Mouse (Mus musculus) MEL (cell line): ENCODE data around the gene Enpp7. TPM values are rescaled to one million over a fixed set of nuclear protein-coding genes. Genes with fewer than 3 reads are reported as not detected.

Experiments
- DNase-seq: peaks from one replicate; pipeline ENCODE4 v3.0.0; 2011; ENCODE audit warnings: low read depth, low spot score
- H3K27ac ChIP-seq: 2 replicates; pipeline ENCODE4 v1.5.1; 2012; ENCODE audit warnings: low read depth, mild to moderate bottlenecking, control low read depth, low read length, moderate library complexity; ENCODE audit not compliant: control insufficient read depth
- H3K27me3 ChIP-seq, 2 experiments: fragments of 150-350 bp in 1 of 2; sonication (generic) in 1 of 2; 2 replicates each; pipeline ENCODE4 v1.6.1; 2012; ENCODE audit warnings: low read length in 2 of 2, mild to moderate bottlenecking in 2 of 2, improper control_type of control experiment in 1 of 2, moderate library complexity in 1 of 2; ENCODE audit not compliant: insufficient read depth in 2 of 2, control insufficient read depth in 1 of 2
- H3K36me3 ChIP-seq, 2 experiments: 2 replicates each; pipeline ENCODE4 v1.6.1; 2012 to 2014; ENCODE audit warnings: low read length in 2 of 2, improper control_type of control experiment in 1 of 2, inconsistent platforms in 1 of 2, mild to moderate bottlenecking in 1 of 2; ENCODE audit not compliant: insufficient read depth in 2 of 2, control insufficient read depth in 1 of 2
- H3K4me1 ChIP-seq, 2 experiments: fragments of 150-350 bp in 1 of 2; sonication (generic) in 1 of 2; 2 replicates each; pipeline ENCODE4 v1.6.1; 2012; ENCODE audit warnings: low read length in 2 of 2, improper control_type of control experiment in 1 of 2, mild to moderate bottlenecking in 1 of 2; ENCODE audit not compliant: insufficient read depth in 2 of 2, control insufficient read depth in 1 of 2
- H3K4me3 ChIP-seq, 2 experiments: fragments of 150-350 bp in 1 of 2; sonication (generic) in 1 of 2; 2 replicates each; pipeline ENCODE4 v1.5.1; 2012; ENCODE audit warnings: low read depth in 2 of 2, low read length in 2 of 2, mild to moderate bottlenecking in 2 of 2, moderate library complexity in 2 of 2, control low read depth in 1 of 2, improper control_type of control experiment in 1 of 2; ENCODE audit not compliant: control insufficient read depth in 1 of 2, insufficient read depth in 1 of 2
- H3K79me2 ChIP-seq: 2 replicates; pipeline ENCODE4 v1.6.1; 2012; ENCODE audit warnings: mild to moderate bottlenecking, low read length, moderate library complexity; ENCODE audit not compliant: control insufficient read depth, poor library complexity, insufficient read depth
- H3K9ac ChIP-seq: 2 replicates; pipeline ENCODE4 v1.6.1; 2012; ENCODE audit warnings: low read depth, mild to moderate bottlenecking, control low read depth, low read length, moderate library complexity; ENCODE audit not compliant: control insufficient read depth, poor library complexity, severe bottlenecking
- H3K9me3 ChIP-seq: fragments of 150-350 bp; sonication (generic); replicated peaks from 2 replicates; pipeline ENCODE4 v1.6.1; 2012; ENCODE audit warnings: mild to moderate bottlenecking, low read length, improper control_type of control experiment, moderate library complexity; ENCODE audit not compliant: insufficient read depth
- CHD1 ChIP-seq: IDR thresholded peaks from 2 replicates; pipeline ENCODE4 v1.6.1; 2012; ENCODE audit warnings: low read depth, mild to moderate bottlenecking, inconsistent platforms, low read length, improper control_type of control experiment
- CHD2 ChIP-seq: IDR thresholded peaks from 2 replicates; pipeline ENCODE4 v1.6.1; 2011; ENCODE audit warnings: low read length, improper control_type of control experiment
- CTCF ChIP-seq, 3 experiments: IDR thresholded peaks in 2 of 3; conservative IDR thresholded peaks in 1 of 3; 2 replicates each; pipeline ENCODE4 v1.5.1; 2011 to 2012; ENCODE audit warnings: low read length in 3 of 3, low read depth in 2 of 3, mild to moderate bottlenecking in 2 of 3, improper control_type of control experiment in 1 of 3, inconsistent platforms in 1 of 3, mixed read lengths in 1 of 3, moderate library complexity in 1 of 3; ENCODE audit not compliant: control insufficient read depth in 1 of 3, insufficient read depth in 1 of 3, poor library complexity in 1 of 3, severe bottlenecking in 1 of 3
- EP300 ChIP-seq, 2 experiments: IDR thresholded peaks; 2 replicates each; pipeline ENCODE4 v1.6.1; 2011; ENCODE audit warnings: improper control_type of control experiment in 2 of 2, low read length in 2 of 2, low read depth in 1 of 2, mild to moderate bottlenecking in 1 of 2
- GATA1 ChIP-seq: IDR thresholded peaks from 2 replicates; pipeline ENCODE4 v1.6.1; 2011; ENCODE audit warnings: low read depth, low read length, improper control_type of control experiment
- HCFC1 ChIP-seq: IDR thresholded peaks from 2 replicates; pipeline ENCODE4 v1.6.1; 2012; ENCODE audit warnings: low read depth, mild to moderate bottlenecking, inconsistent platforms, low read length, improper control_type of control experiment, moderate library complexity
- JUND ChIP-seq: IDR thresholded peaks from 2 replicates; pipeline ENCODE4 v1.6.1; 2011; ENCODE audit warnings: low read depth, mild to moderate bottlenecking, improper control_type of control experiment, low read length
- KAT2A ChIP-seq: conservative IDR thresholded peaks from 2 replicates; pipeline ENCODE4 v1.6.1; 2012; ENCODE audit warnings: low read depth, low read length, improper control_type of control experiment, inconsistent platforms
- MAFK ChIP-seq: IDR thresholded peaks from 2 replicates; pipeline ENCODE4 v1.6.1; 2011; ENCODE audit warnings: low read depth, mild to moderate bottlenecking, low read length, improper control_type of control experiment, borderline replicate concordance
- MXI1 ChIP-seq: IDR thresholded peaks from 2 replicates; pipeline ENCODE4 v1.6.1; 2011; ENCODE audit warnings: mild to moderate bottlenecking, low read depth, low read length, improper control_type of control experiment
- MYB ChIP-seq: IDR thresholded peaks from 2 replicates; pipeline ENCODE4 v1.6.1; 2011; ENCODE audit warnings: mild to moderate bottlenecking, low read depth, low read length, improper control_type of control experiment
- MYC ChIP-seq: IDR thresholded peaks from 2 replicates; pipeline ENCODE4 v1.6.1; 2011; ENCODE audit warnings: low read depth, mild to moderate bottlenecking, low read length, improper control_type of control experiment, moderate library complexity
- NELFE ChIP-seq: IDR thresholded peaks from 2 replicates; pipeline ENCODE4 v1.6.1; 2011; ENCODE audit warnings: low read depth, low read length, improper control_type of control experiment
- RAD21 ChIP-seq: IDR thresholded peaks from 2 replicates; pipeline ENCODE4 v1.6.1; 2011; ENCODE audit warnings: mild to moderate bottlenecking, low read depth, low read length, improper control_type of control experiment
- SIN3A ChIP-seq: IDR thresholded peaks from 2 replicates; pipeline ENCODE4 v1.6.1; 2012; ENCODE audit warnings: low read length, improper control_type of control experiment, inconsistent platforms
- SMC3 ChIP-seq: IDR thresholded peaks from 2 replicates; pipeline ENCODE4 v1.6.1; 2011; ENCODE audit warnings: low read depth, low read length, improper control_type of control experiment
- TBP ChIP-seq: IDR thresholded peaks from 2 replicates; pipeline ENCODE4 v1.8.0; 2011; ENCODE audit warnings: low read depth, low read length, improper control_type of control experiment
- UBTF ChIP-seq: IDR thresholded peaks from 2 replicates; pipeline ENCODE4 v1.6.1; 2012; ENCODE audit warnings: low read depth, mild to moderate bottlenecking, inconsistent platforms, low read length, improper control_type of control experiment, moderate library complexity, borderline replicate concordance; ENCODE audit not compliant: insufficient read depth
- USF2 ChIP-seq, 2 experiments: IDR thresholded peaks; 2 replicates each; pipeline ENCODE4 v1.6.1; 2011 to 2012; ENCODE audit warnings: improper control_type of control experiment in 2 of 2, low read length in 2 of 2, borderline replicate concordance in 1 of 2, inconsistent platforms in 1 of 2, low read depth in 1 of 2, mild to moderate bottlenecking in 1 of 2; ENCODE audit not compliant: insufficient read depth in 1 of 2
- ZC3H11A ChIP-seq: IDR thresholded peaks from 2 replicates; pipeline ENCODE4 v1.6.1; 2012; ENCODE audit warnings: low read depth, mild to moderate bottlenecking, inconsistent platforms, low read length, improper control_type of control experiment
- ZKSCAN1 ChIP-seq: IDR thresholded peaks from 2 replicates; pipeline ENCODE4 v1.6.1; 2012; ENCODE audit warnings: low read depth, mild to moderate bottlenecking, inconsistent platforms, low read length, improper control_type of control experiment, moderate library complexity
- ZNF384 ChIP-seq: IDR thresholded peaks from 2 replicates; pipeline ENCODE4 v1.6.1; 2012; ENCODE audit warnings: low read depth, mild to moderate bottlenecking, inconsistent platforms, low read length, improper control_type of control experiment
- polyA plus RNA-seq, 2 experiments: library from polyadenylated mRNA; stranded (reverse) in 1 of 2; unstranded in 1 of 2; fragments of >175 nt in 1 of 2; fragments of >200 nt in 1 of 2; gene quantifications; 2 replicates each; pipeline versions ENCODE4 v1.2.1 to v1.2.4; 2012; ENCODE audit warnings: low replicate concordance in 2 of 2, low read depth in 1 of 2; ENCODE audit not compliant: insufficient read length in 2 of 2, insufficient read depth in 1 of 2, missing spikeins in 1 of 2
- total RNA-seq: library from RNA; depleted of rRNA; stranded (reverse); fragments of 300-350 nt; gene quantifications from 2 replicates; pipeline ENCODE4 v1.2.3, GENCODE M21; 2012

Gene Enpp7
- total and polyA plus RNA-seq, 3 experiments = not detected

- DNase-seq = no peak
- no peak overlapping the region for H3K27ac ChIP-seq
- no peak overlapping the region for H3K9ac ChIP-seq
- no peaks in the 10 kb centered on the region for H3K27me3 ChIP-seq
- H3K9me3 ChIP-seq = no peaks in the 10 kb centered on the region
- TF ChIP-seq TBP = no peak
- TF ChIP-seq MXI1 = no peak
- TF ChIP-seq MYC = no peak
- no peak for TF ChIP-seq MAFK
- no peak for TF ChIP-seq ZNF384
- TF ChIP-seq JUND = no peak
- no peak for TF ChIP-seq KAT2A
- no peak for TF ChIP-seq CHD1
- TF ChIP-seq MYB = no peak
- no peak for TF ChIP-seq SIN3A
- TF ChIP-seq ZKSCAN1 = no peak
- TF ChIP-seq NELFE = no peak
- no peak for TF ChIP-seq USF2 (IDR thresholded peaks at IDR 0.05; ENCODE audit: borderline replicate concordance in 1 of 2, insufficient read depth in 1 of 2, low read depth in 1 of 2, low read length in 2 of 2)
- TF ChIP-seq CHD2 = no peak
- TF ChIP-seq RAD21 = no peak
- TF ChIP-seq EP300 (IDR thresholded peaks at IDR 0.05; ENCODE audit: low read depth in 1 of 2, low read length in 2 of 2) = no peak
- no peak overlapping the region for H3K4me3 ChIP-seq
- H3K4me1 ChIP-seq = peaks cover 0 to 5% of the 10 kb centered on the region in 2 experiments; a peak in 1 of 4 replicates
- H3K79me2 ChIP-seq = no peaks in the 10 kb centered on the region
- H3K36me3 ChIP-seq = peaks cover 0 to 3% of the 10 kb centered on the region in 2 experiments; a peak in 2 of 4 replicates
These were observed 13.6 kb upstream of the Enpp7 start for GRCm38 (mm10) chr11:118974340-118974739.

DNA sequence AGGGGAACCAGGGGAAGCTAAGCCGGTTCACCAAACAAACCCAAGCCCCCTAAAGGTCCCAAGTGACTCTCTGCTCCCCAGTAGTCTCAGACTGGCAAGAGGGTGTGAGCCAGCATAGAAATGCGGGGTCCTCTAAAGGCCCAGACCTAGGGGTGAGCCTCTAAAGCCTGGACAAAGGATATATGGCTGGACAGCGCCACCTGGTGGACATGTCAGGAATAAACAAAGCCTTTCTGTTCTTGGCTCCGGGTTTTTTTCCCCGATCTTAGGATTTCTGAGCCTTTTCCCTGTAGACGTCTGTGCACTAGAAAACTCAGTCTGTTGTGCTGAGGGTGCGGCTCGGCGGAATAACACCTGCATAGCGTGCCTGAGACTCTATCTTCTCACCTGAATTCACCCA is 12.6 kb upstream of the Enpp7 start:
- Histone ChIP-seq H3K79me2 (no peaks in the 10 kb centered on the region), H3K36me3 (peaks cover 0 to 3% of the 10 kb centered on the region in 2 experiments; a peak in 2 of 4 replicates), H3K4me3 (peak overlapping the region; percentile 45 to 56), H3K9me3 (no peaks in the 10 kb centered on the region), H3K27me3 (no peaks in the 10 kb centered on the region), H3K4me1 (peaks cover 0 to 5% of the 10 kb centered on the region in 2 experiments; a peak in 1 of 4 replicates), H3K27ac (no peak overlapping the region), H3K9ac (peak overlapping the region; percentile 46)
- TF ChIP-seq GATA1 = no peak
- TF ChIP-seq MYB = no peak
- peak; percentile 42; the same call in 1 of the 2 replicates for TF ChIP-seq ZNF384
- no peak for TF ChIP-seq HCFC1
- peak; percentile 70 for TF ChIP-seq SMC3
- TF ChIP-seq ZC3H11A = peak; percentile 62
- TF ChIP-seq TBP = no peak
- TF ChIP-seq RAD21 = peak; percentile 82
- no peak for TF ChIP-seq UBTF
- peak; percentile 81 to 91 (median 85) for TF ChIP-seq CTCF (IDR thresholded peaks at IDR 0.05 in 2 of 3, conservative IDR thresholded peaks at IDR 0.05 in 1 of 3; ENCODE audit: control insufficient read depth in 1 of 3, insufficient read depth in 1 of 3, low read depth in 2 of 3, low read length in 3 of 3, poor library complexity in 1 of 3, severe bottlenecking in 1 of 3)
- peak; percentile 82 for DNase-seq
